Mouse (Mus musculus) ES-E14 (cell line): ENCODE measurements at regions not wholly inside any gene's neighbourhood (a gene's known extent, or its start where the extent isn't known, plus 50 kb on each side); places are given as distances from the start of the nearest gene placed in this dataset.

Experiments used
- CHD2 ChIP-seq: IDR thresholded peaks from 2 replicates; pipeline ENCODE4 v1.6.1; 2014; ENCODE audit warnings: mild to moderate bottlenecking, low read depth, low read length, inconsistent platforms
- HCFC1 ChIP-seq: IDR thresholded peaks from 2 replicates; pipeline ENCODE4 v1.6.1; 2012; ENCODE audit warnings: low read length, inconsistent platforms, borderline replicate concordance; ENCODE audit not compliant: insufficient read depth
- MAFK ChIP-seq: IDR thresholded peaks from 2 replicates; pipeline ENCODE4 v1.6.1; 2014; ENCODE audit warnings: mild to moderate bottlenecking, low read depth, low read length, inconsistent platforms; ENCODE audit not compliant: insufficient read depth
- ZC3H11A ChIP-seq: IDR thresholded peaks from 2 replicates; pipeline ENCODE4 v1.6.1; 2012; ENCODE audit warnings: low read depth, mild to moderate bottlenecking, inconsistent platforms, low read length, borderline replicate concordance
- ZNF384 ChIP-seq: IDR thresholded peaks from 2 replicates; pipeline ENCODE4 v1.6.1; 2012; ENCODE audit warnings: low read depth, low read length, inconsistent platforms

GRCm38 (mm10) chr7:90046862-90047261 lies 66.1 kb upstream of the Eed start:
- TF ChIP-seq ZC3H11A: no peak
- no peak for TF ChIP-seq CHD2
- no peak for TF ChIP-seq HCFC1
- no peak for TF ChIP-seq ZNF384
- TF ChIP-seq MAFK: no peak
